Mouse (Mus musculus) naive thymus-derived CD4-positive, alpha-beta T cell, adult 2 months (primary cell): ENCODE results near the gene Ocel1.

ENCODE experiments used
- DNase-seq: peaks from one replicate; pipeline ENCODE4 v3.0.0-alpha.2; 2011; ENCODE audit warnings: low read depth

Gene Ocel1

GRCm38 (mm10) chr8:71379512-71380075, 8.5 kb downstream of the Ocel1 start:
- DNase-seq, result no peak

- DNase-seq, result no peak
These were observed 9.4 kb downstream of the Ocel1 start for GRCm38 (mm10) chr8:71380178-71381171.

GRCm38 (mm10) chr8:71381421-71381970, 10.4 kb downstream of the Ocel1 start, which contains the start of gene Nr2f6:
Nr2f6 (minus strand) TSS chr8:71381960.
- peak; percentile 58 for DNase-seq

GRCm38 (mm10) chr8:71381971-71382961, 11.2 kb downstream of the Ocel1 start:
- DNase-seq, result peak; percentile 81

GRCm38 (mm10) chr8:71383396-71383795, 12.3 kb downstream of the Ocel1 start:
- DNase-seq, result no peak

GRCm38 (mm10) chr8:71383860-71384259, 12.8 kb downstream of the Ocel1 start:
- DNase-seq, result no peak

GRCm38 (mm10) chr8:71385212-71385835, 14.2 kb downstream of the Ocel1 start:
- DNase-seq, result no peak

- peak; percentile 30 for DNase-seq
These were observed 17.2 kb downstream of the Ocel1 start for GRCm38 (mm10) chr8:71388267-71388666.

- no peak for DNase-seq
These were observed 20.6 kb downstream of the Ocel1 start for GRCm38 (mm10) chr8:71391696-71392095.

- no peak for DNase-seq
These were observed 21.3 kb downstream of the Ocel1 start for GRCm38 (mm10) chr8:71392391-71392790.

- no peak for DNase-seq
These were observed 21.8 kb downstream of the Ocel1 start for GRCm38 (mm10) chr8:71392871-71393270.

- no peak for DNase-seq
These were observed 23.4 kb downstream of the Ocel1 start for GRCm38 (mm10) chr8:71394481-71394880.

- no peak for DNase-seq
These were observed 24.0 kb downstream of the Ocel1 start for GRCm38 (mm10) chr8:71395071-71395470.

GRCm38 (mm10) chr8:71395629-71396028, 24.5 kb downstream of the Ocel1 start, which contains the start of gene Ushbp1:
Ushbp1 (minus strand) TSS chr8:71395802.
- DNase-seq, result no peak

- peak; percentile 92 for DNase-seq
These were observed 25.7 kb downstream of the Ocel1 start, which contains the start of gene Babam1 for GRCm38 (mm10) chr8:71396639-71397305. Babam1 (plus strand) TSS chr8:71396861.

GRCm38 (mm10) chr8:71397701-71398100, 26.6 kb downstream of the Ocel1 start:
- no peak for DNase-seq

- DNase-seq, result no peak
These were observed 29.7 kb downstream of the Ocel1 start for GRCm38 (mm10) chr8:71400826-71401225.

GRCm38 (mm10) chr8:71401454-71401853, 30.4 kb downstream of the Ocel1 start:
- DNase-seq, result no peak

GRCm38 (mm10) chr8:71402446-71402964, 31.4 kb downstream of the Ocel1 start:
- no peak for DNase-seq
